Mouse (Mus musculus): ENCODE results near the gene Rnf32. TPM values are rescaled to one million over a fixed set of nuclear protein-coding genes. Genes with fewer than 3 reads are reported as not detected.

Gene Rnf32
- polyA plus RNA-seq, 1 experiment = 16.0 TPM

GRCm38 (mm10) chr5:29274746-29275145 is 79.0 kb downstream of the Rnf32 start:
- peak; percentile 34 for DNase-seq (ENCODE audit: low read depth)
- TF ChIP-seq CTCF (IDR thresholded peaks at IDR 0.05; ENCODE audit: borderline replicate concordance, extremely low read depth, insufficient read depth, insufficient read length) = peak; percentile 5; the same call in 1 of the 2 replicates
- TF ChIP-seq POLR2A (IDR thresholded peaks at IDR 0.05; ENCODE audit: borderline replicate concordance, extremely low read depth, insufficient read depth, insufficient read length, poor library complexity, severe bottlenecking) = no peak

Other genes starting within 250 kb of the Rnf32 start
- gene Lmbr1, start 182.4 kb downstream of the Rnf32 start, polyA plus RNA-seq (2012; rRNA removed) = 11.7 and 15.8 TPM in 2 replicates
- gene Nom1, start 238.7 kb downstream of the Rnf32 start, polyA plus RNA-seq (2012; rRNA removed) = 13.6 and 14.4 TPM in 2 replicates

Measured in brain, embryonic 14.5 days (tissue).